Mouse (Mus musculus) stomach, postnatal 0 days (tissue): Measurements from ENCODE around the gene Carmil1. TPM values are rescaled to one million over a fixed set of nuclear protein-coding genes. Genes with fewer than 3 reads are reported as not detected.

ENCODE experiments used
- ATAC-seq: fragments of 200-750 bp; cut with Nextera tagmentation; 2 replicates; pipeline ENCODE4 v1.8.0; 2017; ENCODE audit not compliant: low FRiP score, low TSS enrichment
- DNase-seq: peaks from one replicate; pipeline ENCODE4 v3.0.0-alpha.2; 2016; ENCODE audit warnings: low spot score
- H3K27ac ChIP-seq: fragments of 300-500 bp; sonication (generic); replicated peaks from 2 replicates; pipeline ENCODE4 v1.5.1; 2014; ENCODE audit warnings: mild to moderate bottlenecking, control low read depth
- H3K27me3 ChIP-seq: fragments of 300-500 bp; sonication (generic); 2 replicates; pipeline ENCODE4 v1.6.1; 2014; ENCODE audit warnings: low read length; ENCODE audit not compliant: control insufficient read depth, insufficient read depth
- H3K36me3 ChIP-seq: fragments of 300-500 bp; sonication (generic); 2 replicates; pipeline ENCODE4 v1.6.1; 2014; ENCODE audit warnings: low read length, mixed read lengths; ENCODE audit not compliant: control insufficient read depth, insufficient read depth
- H3K4me1 ChIP-seq: fragments of 300-500 bp; sonication (generic); replicated peaks from 2 replicates; pipeline ENCODE4 v1.6.1; 2014; ENCODE audit warnings: antibody characterized with exemption; ENCODE audit not compliant: control insufficient read depth, insufficient read depth
- H3K4me2 ChIP-seq: fragments of 300-500 bp; sonication (generic); replicated peaks from 2 replicates; pipeline ENCODE4 v1.6.1; 2014; ENCODE audit warnings: low read depth, mild to moderate bottlenecking, control low read depth, moderate library complexity
- H3K4me3 ChIP-seq: fragments of 300-500 bp; sonication (generic); 2 replicates; pipeline ENCODE4 v1.5.1; 2014; ENCODE audit warnings: low read depth, low read length, control low read depth
- H3K9ac ChIP-seq: fragments of 300-500 bp; sonication (generic); 2 replicates; pipeline ENCODE4 v1.6.1; 2014; ENCODE audit warnings: mild to moderate bottlenecking, low read length, control low read depth, mixed read lengths
- H3K9me3 ChIP-seq: fragments of 300-500 bp; sonication (generic); 2 replicates; pipeline ENCODE4 v1.6.1; 2016; ENCODE audit warnings: low read length; ENCODE audit not compliant: control insufficient read depth
- CTCF ChIP-seq: IDR thresholded peaks from 2 replicates; pipeline ENCODE4 v1.5.1; 2016; ENCODE audit warnings: antibody characterized with exemption, low read depth, mild to moderate bottlenecking, moderate library complexity
- EP300 ChIP-seq: optimal IDR thresholded peaks from 2 replicates; pipeline ENCODE3; 2016; ENCODE audit warnings: antibody characterized with exemption
- WGBS: fragments of 180-500 bp; shearing (Covaris S2); extraction: QIAGEN DNeasy Blood & Tissue Kit; methylation state at CpG from one replicate; pipeline ENCODE4 v1.1.7; 2014; 5-methylcytosine and 5-hydroxymethylcytosine counted together
- polyA plus RNA-seq: library from polyadenylated mRNA; unstranded; fragments of >200 nt; fragmentation: Nextera tagmentation; extraction: Ambion mirVana; gene quantifications from 2 replicates; pipeline ENCODE4 v1.2.1, GENCODE M21; 2015

Gene Carmil1
- polyA plus RNA-seq, 1 experiment from 2014 or later, result 17.8 TPM

GRCm38 (mm10) chr13:24194018-24194417, 86.6 kb downstream of the Carmil1 start:
- Histone ChIP-seq H3K27ac (no peak overlapping the region), H3K4me2 (no peak overlapping the region), H3K36me3 (no peaks in the 10 kb centered on the region), H3K4me1 (no peaks in the 10 kb centered on the region; the same call in none of the 2 replicates), H3K9ac (no peak overlapping the region), H3K4me3 (no peak overlapping the region), H3K9me3 (no peaks in the 10 kb centered on the region), H3K27me3 (no peaks in the 10 kb centered on the region)
- peak; percentile 20 for DNase-seq
- TF ChIP-seq CTCF (peak; percentile 61), EP300 (no peak)
- ATAC-seq, result no peak
- WGBS, result 82% methylated on average over 5 of the region's 5 CpGs

GRCm38 (mm10) chr13:24190875-24191663, 89.5 kb downstream of the Carmil1 start:
- H3K27me3 ChIP-seq, result no peaks in the 10 kb centered on the region
- no peaks in the 10 kb centered on the region for H3K4me1 ChIP-seq
- no peak for TF ChIP-seq CTCF
- 63% methylated on average over 9 of the region's 9 CpGs for WGBS
- H3K27ac ChIP-seq, result no peak overlapping the region
- no peaks in the 10 kb centered on the region for H3K9me3 ChIP-seq
- no peak overlapping the region for H3K4me3 ChIP-seq
- H3K9ac ChIP-seq, result no peak overlapping the region
- ATAC-seq, result no peak
- H3K4me2 ChIP-seq, result no peak overlapping the region
- H3K36me3 ChIP-seq, result no peaks in the 10 kb centered on the region
- DNase-seq, result no peak

- Histone ChIP-seq H3K4me3 (no peak overlapping the region), H3K27ac (no peak overlapping the region), H3K4me1 (no peaks in the 10 kb centered on the region), H3K9me3 (no peaks in the 10 kb centered on the region), H3K9ac (no peak overlapping the region), H3K27me3 (no peaks in the 10 kb centered on the region), H3K36me3 (no peaks in the 10 kb centered on the region), H3K4me2 (no peak overlapping the region)
- no peak for DNase-seq
- ATAC-seq, result no peak
- TF ChIP-seq CTCF (no peak), EP300 (no peak)
- WGBS, result 68% methylated on average over 2 of the region's 2 CpGs
Measured at GRCm38 (mm10) chr13:24187026-24187425, 93.6 kb downstream of the Carmil1 start.

- H3K27ac ChIP-seq, result no peak overlapping the region
- DNase-seq, result no peak
- H3K27me3 ChIP-seq, result no peaks in the 10 kb centered on the region
- no peaks in the 10 kb centered on the region for H3K4me1 ChIP-seq
- TF ChIP-seq EP300, result no peak
- TF ChIP-seq CTCF, result no peak
- H3K4me3 ChIP-seq, result no peak overlapping the region
- ATAC-seq, result no peak
- H3K9ac ChIP-seq, result no peak overlapping the region
- H3K36me3 ChIP-seq, result no peaks in the 10 kb centered on the region
- H3K4me2 ChIP-seq, result no peak overlapping the region
- 82% methylated on average over 3 of the region's 3 CpGs for WGBS
- no peaks in the 10 kb centered on the region for H3K9me3 ChIP-seq
Measured at GRCm38 (mm10) chr13:24185641-24186040, 95.0 kb downstream of the Carmil1 start.

GRCm38 (mm10) chr13:24182878-24183277, 97.7 kb downstream of the Carmil1 start:
- no peak for TF ChIP-seq EP300
- no peak for TF ChIP-seq CTCF
- ATAC-seq (peak; percentile 87), DNase-seq (peak; percentile 76)
- Histone ChIP-seq H3K36me3 (no peaks in the 10 kb centered on the region), H3K27ac (peak overlapping the region; percentile 24; the same call in 1 of the 2 replicates), H3K27me3 (no peaks in the 10 kb centered on the region), H3K4me3 (no peak overlapping the region), H3K4me2 (no peak overlapping the region), H3K9ac (no peak overlapping the region), H3K9me3 (no peaks in the 10 kb centered on the region), H3K4me1 (no peaks in the 10 kb centered on the region)
- WGBS, result 25% methylated on average over 6 of the region's 6 CpGs

- H3K36me3 ChIP-seq, result no peaks in the 10 kb centered on the region
- 83% methylated on average over 10 of the region's 10 CpGs for WGBS
- DNase-seq, result no peak
- no peak overlapping the region for H3K9ac ChIP-seq
- H3K4me1 ChIP-seq, result no peaks in the 10 kb centered on the region
- no peak overlapping the region for H3K4me2 ChIP-seq
- no peaks in the 10 kb centered on the region for H3K9me3 ChIP-seq
- H3K4me3 ChIP-seq, result no peak overlapping the region
- TF ChIP-seq EP300, result no peak
- TF ChIP-seq CTCF, result no peak
- no peaks in the 10 kb centered on the region for H3K27me3 ChIP-seq
- ATAC-seq, result no peak
- no peak overlapping the region for H3K27ac ChIP-seq
Measured at GRCm38 (mm10) chr13:24179538-24179937, 101.1 kb downstream of the Carmil1 start.
